Mouse (Mus musculus) stomach, embryonic 16.5 days (tissue): ENCODE data around the gene Cplx1. TPM values are rescaled to one million over a fixed set of nuclear protein-coding genes. Genes with fewer than 3 reads are reported as not detected.

ENCODE experiments used
- ATAC-seq: fragments of 200-750 bp; cut with Nextera tagmentation; 2 replicates; pipeline ENCODE4 v1.8.0; 2017; ENCODE audit warnings: moderate number of reproducible peaks, moderate TSS enrichment; ENCODE audit not compliant: insufficient read depth, low FRiP score
- H3K27ac ChIP-seq: fragments of 300-500 bp; sonication (generic); 2 replicates; pipeline ENCODE4 v1.5.1; 2014; ENCODE audit warnings: low read length
- H3K27me3 ChIP-seq: fragments of 300-500 bp; sonication (generic); 2 replicates; pipeline ENCODE4 v1.6.1; 2014; ENCODE audit warnings: low read length, control low read depth, mixed read lengths; ENCODE audit not compliant: control insufficient read depth, insufficient read depth
- H3K36me3 ChIP-seq: fragments of 300-500 bp; sonication (generic); 2 replicates; pipeline ENCODE4 v1.6.1; 2014; ENCODE audit warnings: low read length; ENCODE audit not compliant: control insufficient read depth, insufficient read depth
- H3K4me1 ChIP-seq: fragments of 300-500 bp; sonication (generic); 2 replicates; pipeline ENCODE4 v1.6.1; 2014; ENCODE audit warnings: low read length, control low read depth, mixed read lengths; ENCODE audit not compliant: control insufficient read depth, insufficient read depth
- H3K4me2 ChIP-seq: fragments of 300-500 bp; sonication (generic); 2 replicates; pipeline ENCODE4 v1.6.1; 2014; ENCODE audit warnings: low read depth, low read length, mixed read lengths
- H3K4me3 ChIP-seq: fragments of 300-500 bp; sonication (generic); replicated peaks from 2 replicates; pipeline ENCODE4 v1.5.1; 2014; ENCODE audit warnings: mild to moderate bottlenecking, low read length
- H3K9ac ChIP-seq: fragments of 300-500 bp; sonication (generic); 2 replicates; pipeline ENCODE4 v1.6.1; 2014; ENCODE audit warnings: low read length
- H3K9me3 ChIP-seq: fragments of 300-500 bp; sonication (generic); replicated peaks from 2 replicates; pipeline ENCODE4 v1.6.1; 2016; ENCODE audit warnings: low read length, control low read depth; ENCODE audit not compliant: control insufficient read depth
- WGBS: fragments of 180-500 bp; shearing (Covaris S2); extraction: QIAGEN DNeasy Blood & Tissue Kit; methylation state at CpG from one replicate; pipeline ENCODE4 v1.1.7; 2014; 5-methylcytosine and 5-hydroxymethylcytosine counted together
- polyA plus RNA-seq: library from polyadenylated mRNA; unstranded; fragments of >200 nt; fragmentation: Nextera tagmentation; extraction: Ambion mirVana; gene quantifications from 2 replicates; pipeline ENCODE4 v1.2.1, GENCODE M21; 2015

Gene Cplx1
- polyA plus RNA-seq, 1 experiment from 2014 or later, result 2.9 TPM

DNA sequence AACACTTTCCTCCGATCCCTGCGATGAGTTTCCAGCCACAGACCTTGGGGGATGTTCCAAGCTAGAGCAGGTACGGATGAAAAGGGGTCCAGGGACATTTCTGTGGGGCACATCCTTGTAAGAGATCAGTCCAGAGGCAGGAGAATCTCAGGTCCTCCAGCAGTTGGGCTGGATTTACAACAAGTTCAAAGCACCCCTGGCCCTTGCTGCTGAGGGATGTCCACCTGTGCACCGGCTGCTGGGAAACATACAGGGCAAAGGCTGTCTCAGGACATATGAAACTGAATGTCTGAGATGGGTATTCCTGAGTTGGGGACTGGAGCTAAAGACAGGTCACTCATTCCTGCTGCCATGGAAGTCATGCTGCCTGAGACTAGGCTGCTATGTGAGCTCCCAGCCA is 7.2 kb upstream of the Cplx1 start:
- no peaks in the 10 kb centered on the region for H3K4me1 ChIP-seq
- no peak overlapping the region for H3K4me3 ChIP-seq
- H3K9me3 ChIP-seq, result no peaks in the 10 kb centered on the region
- no peak for ATAC-seq
- H3K27ac ChIP-seq, result no peak overlapping the region
- H3K9ac ChIP-seq, result no peak overlapping the region
- 74% methylated on average over 4 of the region's 4 CpGs for WGBS
- H3K36me3 ChIP-seq, result no peaks in the 10 kb centered on the region
- H3K27me3 ChIP-seq, result no peaks in the 10 kb centered on the region
- no peak overlapping the region for H3K4me2 ChIP-seq

DNA sequence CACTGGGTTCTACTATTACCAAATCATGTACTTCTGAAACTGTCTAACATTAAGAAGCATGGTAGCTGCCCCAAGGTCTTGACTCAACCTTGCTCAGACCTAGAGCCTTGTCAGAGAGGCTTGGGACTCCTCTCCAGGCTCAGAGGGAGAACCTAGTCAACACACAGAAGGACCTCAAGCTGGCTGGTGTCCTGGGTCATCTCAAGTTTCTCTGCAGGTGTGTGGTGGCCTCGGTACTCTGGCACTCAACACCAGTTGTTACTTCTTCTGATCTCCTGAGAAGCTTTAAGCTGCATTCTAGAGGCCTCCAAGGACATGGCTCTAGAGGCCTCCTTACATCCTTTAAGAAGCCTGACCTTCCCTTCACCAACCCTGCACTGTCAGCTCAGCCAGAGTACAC is 4.2 kb upstream of the Cplx1 start:
- Histone ChIP-seq H3K4me1 (peaks cover 5% of the 10 kb centered on the region; the same call in 1 of the 2 replicates), H3K4me2 (no peak overlapping the region), H3K9ac (no peak overlapping the region), H3K9me3 (no peaks in the 10 kb centered on the region), H3K27ac (no peak overlapping the region), H3K4me3 (no peak overlapping the region), H3K36me3 (no peaks in the 10 kb centered on the region), H3K27me3 (peaks cover 21% of the 10 kb centered on the region)
- 80% methylated on average over 1 of the region's 1 CpGs for WGBS
- no peak for ATAC-seq

DNA sequence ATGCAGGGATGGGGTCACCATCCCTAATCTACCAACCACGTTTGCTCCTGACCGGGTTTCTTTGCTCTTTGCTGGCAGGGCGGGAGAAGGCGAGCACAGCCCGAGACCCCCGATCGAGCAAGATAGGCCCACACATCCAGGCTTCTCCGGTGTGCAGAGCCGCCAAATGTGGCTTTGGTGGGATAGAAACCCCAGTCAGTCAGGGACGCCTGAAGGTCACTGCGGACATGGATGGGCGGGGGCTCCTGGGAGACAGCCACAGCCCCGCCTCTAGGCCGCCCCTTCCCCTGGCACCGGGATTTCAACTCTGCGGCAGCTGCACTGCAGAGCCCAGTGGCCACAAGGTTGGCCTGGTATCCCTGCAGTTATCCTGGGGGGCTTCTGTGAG is 377 bp upstream of the Cplx1 start:
- H3K9ac ChIP-seq, result no peak overlapping the region
- 2% methylated on average over 16 of the region's 16 CpGs for WGBS
- no peak overlapping the region for H3K27ac ChIP-seq
- no peaks in the 10 kb centered on the region for H3K9me3 ChIP-seq
- H3K36me3 ChIP-seq, result no peaks in the 10 kb centered on the region
- H3K4me1 ChIP-seq, result peaks cover 5% of the 10 kb centered on the region; the same call in 1 of the 2 replicates
- peak overlapping the region; percentile 32 for H3K4me3 ChIP-seq
- H3K27me3 ChIP-seq, result peaks cover 30% of the 10 kb centered on the region
- H3K4me2 ChIP-seq, result peak overlapping the region; percentile 48
- ATAC-seq, result no peak

GRCm38 (mm10) chr5:108549137-108549488 is 711 bp downstream of the Cplx1 start:
- Histone ChIP-seq H3K9me3 (no peaks in the 10 kb centered on the region), H3K27me3 (peaks cover 30% of the 10 kb centered on the region)
- WGBS, result 16% methylated on average over 7 of the region's 7 CpGs

DNA sequence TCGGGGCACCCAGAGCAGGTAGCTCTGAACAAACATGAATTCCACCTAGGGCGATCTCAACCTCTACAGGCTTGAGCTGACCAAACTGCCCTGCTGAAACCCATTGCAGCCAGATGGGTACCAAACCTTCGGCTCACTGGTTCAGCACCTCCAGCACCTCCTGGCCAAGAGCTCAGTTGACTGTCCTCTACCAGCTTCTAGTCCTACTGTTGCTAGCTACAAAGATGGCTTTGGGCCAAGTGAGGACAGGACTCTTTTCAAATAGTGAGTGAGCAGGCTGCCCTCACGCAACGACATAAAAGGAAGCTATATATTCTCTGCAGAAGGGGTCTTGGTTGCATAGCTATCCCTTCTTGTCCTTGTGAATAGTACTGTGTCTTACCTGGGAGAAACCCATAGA is 2.2 kb downstream of the Cplx1 start:
- Histone ChIP-seq H3K9ac (no peak overlapping the region), H3K4me3 (no peak overlapping the region), H3K27me3 (peaks cover 30% of the 10 kb centered on the region), H3K4me2 (no peak overlapping the region), H3K4me1 (peaks cover 5% of the 10 kb centered on the region; the same call in 1 of the 2 replicates), H3K36me3 (no peaks in the 10 kb centered on the region), H3K27ac (no peak overlapping the region), H3K9me3 (no peaks in the 10 kb centered on the region)
- 89% methylated on average over 5 of the region's 5 CpGs for WGBS
- no peak for ATAC-seq

More at GRCm38 (mm10) chr5:108549137-108549488, 711 bp downstream of the Cplx1 start:
- ATAC-seq, result no peak
- H3K4me2 ChIP-seq, result peak overlapping the region; percentile 48; the same call in 1 of the 2 replicates
- no peak overlapping the region for H3K9ac ChIP-seq
- H3K4me1 ChIP-seq, result peaks cover 5% of the 10 kb centered on the region; the same call in 1 of the 2 replicates
- H3K27ac ChIP-seq, result no peak overlapping the region
- H3K4me3 ChIP-seq, result peak overlapping the region; percentile 32
- no peaks in the 10 kb centered on the region for H3K36me3 ChIP-seq

DNA sequence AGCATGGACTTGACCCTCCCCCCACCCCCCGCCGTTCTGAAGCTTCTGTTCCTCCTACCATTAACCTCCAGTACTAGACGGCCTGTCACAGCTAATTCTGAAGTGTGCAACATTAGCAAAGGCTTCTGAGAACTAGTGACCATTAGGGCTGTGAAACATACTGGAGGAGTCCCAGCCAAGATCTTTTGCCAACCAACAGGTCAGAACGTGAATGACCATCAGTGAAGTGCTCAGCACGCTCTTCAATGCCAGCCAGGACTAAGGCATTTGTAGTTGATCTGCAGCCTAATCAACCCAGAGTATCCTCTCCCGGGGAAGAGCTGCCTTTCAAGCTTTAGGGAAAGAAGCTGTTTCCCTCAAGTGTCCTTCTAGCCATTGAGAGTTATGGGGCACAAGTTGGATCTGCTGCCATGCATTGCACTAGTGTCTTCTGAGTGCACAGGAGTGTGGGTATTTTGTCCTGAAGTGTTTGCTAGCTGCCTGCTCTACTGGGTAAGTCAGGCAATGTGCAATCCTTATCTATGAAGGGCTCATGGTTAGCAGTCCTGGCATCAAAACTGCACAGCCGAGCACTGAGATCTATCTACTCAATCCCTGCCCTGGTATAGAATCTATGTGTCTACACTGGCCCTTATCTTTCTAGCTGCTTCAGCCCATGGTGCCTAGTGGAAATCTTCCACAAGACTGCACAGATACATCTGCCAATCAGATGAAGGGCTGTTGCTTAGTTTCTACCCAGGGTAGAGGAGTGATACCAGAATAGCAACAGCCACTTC is 6.1 kb downstream of the Cplx1 start:
- Histone ChIP-seq H3K4me2 (no peak overlapping the region), H3K9ac (no peak overlapping the region), H3K4me3 (no peak overlapping the region), H3K36me3 (no peaks in the 10 kb centered on the region), H3K27me3 (peaks cover 5% of the 10 kb centered on the region), H3K9me3 (no peaks in the 10 kb centered on the region), H3K27ac (no peak overlapping the region), H3K4me1 (no peaks in the 10 kb centered on the region)
- whole genome bisulfite sequencing, result 62% methylated on average over 7 of the region's 7 CpGs
- ATAC-seq, result no peak

DNA sequence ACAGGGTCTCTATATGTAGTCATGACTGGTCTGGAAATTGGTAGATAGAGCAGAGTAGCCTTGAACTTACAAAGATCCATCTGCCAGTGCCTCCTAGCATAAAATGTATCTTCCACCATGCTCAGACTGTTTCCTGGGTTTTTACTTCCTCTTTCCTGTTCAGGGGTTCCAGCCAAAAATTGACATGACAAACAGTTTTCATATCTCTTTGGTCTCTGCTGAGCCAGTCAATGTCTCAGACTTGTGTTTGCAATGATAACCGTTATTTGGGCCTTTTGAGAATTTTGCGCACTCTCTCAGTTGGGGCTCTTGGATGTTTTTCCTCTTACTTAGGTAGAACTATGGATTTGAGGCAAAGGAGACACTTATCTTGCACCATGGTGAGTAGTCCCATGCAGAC is 15.6 kb downstream of the Cplx1 start:
- H3K36me3 ChIP-seq, result no peaks in the 10 kb centered on the region
- H3K4me2 ChIP-seq, result no peak overlapping the region
- H3K4me3 ChIP-seq, result no peak overlapping the region
- ATAC-seq, result no peak
- H3K27me3 ChIP-seq, result no peaks in the 10 kb centered on the region
- H3K9ac ChIP-seq, result no peak overlapping the region
- H3K4me1 ChIP-seq, result no peaks in the 10 kb centered on the region
- H3K9me3 ChIP-seq, result peaks cover 8% of the 10 kb centered on the region; the same call in 1 of the 2 replicates
- WGBS, result 86% methylated on average over 2 of the region's 2 CpGs
- no peak overlapping the region for H3K27ac ChIP-seq

DNA sequence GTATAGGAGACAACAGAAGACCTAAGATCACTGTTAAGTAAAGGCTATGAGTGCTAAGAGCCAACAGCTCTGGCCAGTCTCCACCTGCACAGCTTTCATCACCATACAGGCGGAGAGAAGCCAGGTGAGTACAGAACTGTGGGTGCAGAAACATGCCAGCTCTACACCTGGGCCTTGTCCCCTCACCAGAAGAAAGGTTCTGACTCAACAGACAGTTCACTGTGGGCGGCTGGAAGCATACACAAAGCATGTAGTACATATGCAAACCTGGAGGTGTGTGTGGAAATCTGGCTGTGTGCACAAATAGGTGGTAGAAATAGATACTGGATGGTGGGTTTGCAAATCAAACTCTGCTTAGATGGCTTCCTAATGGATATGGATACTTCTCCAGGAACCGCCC is 27.2 kb downstream of the Cplx1 start:
- WGBS, result 82% methylated on average over 3 of the region's 3 CpGs
- no peak for ATAC-seq

GRCm38 (mm10) chr5:108521896-108522295 is 27.9 kb downstream of the Cplx1 start:
- ATAC-seq, result no peak
- Histone ChIP-seq H3K4me3 (no peak overlapping the region), H3K36me3 (no peaks in the 10 kb centered on the region), H3K4me2 (no peak overlapping the region), H3K9ac (no peak overlapping the region; the same call in 1 of the 2 replicates), H3K27ac (no peak overlapping the region), H3K9me3 (no peaks in the 10 kb centered on the region), H3K27me3 (no peaks in the 10 kb centered on the region), H3K4me1 (no peaks in the 10 kb centered on the region)
- 74% methylated on average over 3 of the region's 3 CpGs for WGBS

More for the DNA sequence above, 27.2 kb downstream of the Cplx1 start:
- H3K36me3 ChIP-seq, result no peaks in the 10 kb centered on the region
- no peaks in the 10 kb centered on the region for H3K27me3 ChIP-seq
- no peak overlapping the region for H3K4me3 ChIP-seq
- H3K27ac ChIP-seq, result no peak overlapping the region
- H3K4me2 ChIP-seq, result no peak overlapping the region
- no peaks in the 10 kb centered on the region for H3K9me3 ChIP-seq
- H3K9ac ChIP-seq, result no peak overlapping the region
- H3K4me1 ChIP-seq, result no peaks in the 10 kb centered on the region
